Mouse (Mus musculus) cortical plate, adult 2 months (tissue): ENCODE results near the gene Pax4.

Experiments
- CTCF ChIP-seq: fragments of 200-500 bp; IDR thresholded peaks from 2 replicates; pipeline ENCODE4 v1.5.1; 2011; ENCODE audit warnings: mild to moderate bottlenecking, control low read depth, low read length; ENCODE audit not compliant: insufficient read depth; ENCODE audit errors: extremely low read depth
- POLR2A ChIP-seq: fragments of 200-500 bp; IDR thresholded peaks from 2 replicates; pipeline ENCODE4 v1.6.1; 2011; ENCODE audit warnings: mild to moderate bottlenecking, low read length, control low read depth; ENCODE audit not compliant: insufficient read depth; ENCODE audit errors: extremely low read depth

DNA sequence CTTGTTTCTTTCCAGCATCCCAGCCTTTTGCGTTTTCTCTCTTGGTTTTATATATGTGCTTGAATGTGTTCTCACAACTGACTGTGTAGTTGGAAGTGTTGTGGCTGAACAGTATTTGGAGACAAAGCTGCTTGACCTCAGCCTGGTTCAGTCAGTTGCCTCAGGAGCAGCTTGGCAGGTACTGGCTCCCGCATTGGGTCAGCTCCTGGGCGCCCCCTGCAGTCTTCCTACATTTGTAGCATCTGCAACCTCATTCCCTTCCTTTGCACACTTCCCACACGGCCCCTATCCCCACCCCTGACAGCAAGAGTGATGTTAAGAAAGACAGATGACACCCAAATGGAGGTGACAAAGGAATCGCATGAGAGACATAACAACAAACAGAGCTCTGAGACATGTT, 11.4 kb upstream of the Pax4 start:
- no peak for TF ChIP-seq POLR2A
- peak; percentile 44 for TF ChIP-seq CTCF
